Mouse (Mus musculus) liver, embryonic 14.5 days (tissue): ENCODE results near the gene Slc35f4.

ENCODE experiments used
- CTCF ChIP-seq: IDR thresholded peaks from 2 replicates; pipeline ENCODE4 v1.5.1; 2016; ENCODE audit warnings: antibody characterized with exemption, low read depth, control low read depth
- EP300 ChIP-seq: IDR thresholded peaks from 2 replicates; pipeline ENCODE4 v1.6.1; 2016; ENCODE audit warnings: antibody characterized with exemption, low read depth

- TF ChIP-seq EP300 = no peak
- no peak for TF ChIP-seq CTCF
These were observed 180.0 kb downstream of the Slc35f4 start for GRCm38 (mm10) chr14:49345835-49346234.
